Mouse (Mus musculus): Measurements from ENCODE around the gene Bms1. TPM values are rescaled to one million over a fixed set of nuclear protein-coding genes. Genes with fewer than 3 reads are reported as not detected.

Gene Bms1
- polyA plus RNA-seq, 1 experiment = 7.0 TPM

- H3K27me3 ChIP-seq (ENCODE audit: control insufficient read depth, insufficient read depth, low read length) = no peaks in the 10 kb centered on the region
- H3K4me1 ChIP-seq (replicated peaks; ENCODE audit: control insufficient read depth, insufficient read depth, low read length) = no peaks in the 10 kb centered on the region
- peak; percentile 13 for DNase-seq
- no peak for TF ChIP-seq POLR2A (IDR thresholded peaks at IDR 0.05; ENCODE audit: control insufficient read depth, extremely low read depth, insufficient read depth, low read length, poor library complexity)
- TF ChIP-seq CTCF (IDR thresholded peaks at IDR 0.05; ENCODE audit: borderline replicate concordance, control insufficient read depth, extremely low read depth, insufficient read depth, low read length, poor library complexity) = peak; percentile 31; the same call in 1 of the 2 replicates
- 31% methylated on average over 5 of the region's 5 CpGs for WGBS
- no peak overlapping the region for H3K27ac ChIP-seq (ENCODE audit: control insufficient read depth, insufficient read depth, low read length)
- H3K4me3 ChIP-seq (ENCODE audit: control insufficient read depth, insufficient read depth, low read length) = no peak overlapping the region
- H3K36me3 ChIP-seq (ENCODE audit: control insufficient read depth, insufficient read depth, low read length) = no peaks in the 10 kb centered on the region
Measured at GRCm38 (mm10) chr6:118373294-118373693, 46.0 kb downstream of the Bms1 start.

GRCm38 (mm10) chr6:118372794-118373193, 46.5 kb downstream of the Bms1 start:
- Histone ChIP-seq H3K4me3 (ENCODE audit: control insufficient read depth, insufficient read depth, low read length) (no peak overlapping the region), H3K27ac (ENCODE audit: control insufficient read depth, insufficient read depth, low read length) (no peak overlapping the region), H3K36me3 (ENCODE audit: control insufficient read depth, insufficient read depth, low read length) (no peaks in the 10 kb centered on the region), H3K27me3 (ENCODE audit: control insufficient read depth, insufficient read depth, low read length) (no peaks in the 10 kb centered on the region), H3K4me1 (replicated peaks; ENCODE audit: control insufficient read depth, insufficient read depth, low read length) (no peaks in the 10 kb centered on the region)
- no peak for DNase-seq
- TF ChIP-seq POLR2A (IDR thresholded peaks at IDR 0.05; ENCODE audit: control insufficient read depth, extremely low read depth, insufficient read depth, low read length, poor library complexity) (no peak), CTCF (IDR thresholded peaks at IDR 0.05; ENCODE audit: borderline replicate concordance, control insufficient read depth, extremely low read depth, insufficient read depth, low read length, poor library complexity) (no peak)
- 54% methylated on average over 5 of the region's 5 CpGs for WGBS

- Histone ChIP-seq H3K4me3 (ENCODE audit: control insufficient read depth, insufficient read depth, low read length) (no peak overlapping the region), H3K36me3 (ENCODE audit: control insufficient read depth, insufficient read depth, low read length) (no peaks in the 10 kb centered on the region), H3K4me1 (replicated peaks; ENCODE audit: control insufficient read depth, insufficient read depth, low read length) (no peaks in the 10 kb centered on the region), H3K27me3 (ENCODE audit: control insufficient read depth, insufficient read depth, low read length) (no peaks in the 10 kb centered on the region), H3K27ac (ENCODE audit: control insufficient read depth, insufficient read depth, low read length) (no peak overlapping the region)
- DNase-seq = no peak
- TF ChIP-seq CTCF (IDR thresholded peaks at IDR 0.05; ENCODE audit: borderline replicate concordance, control insufficient read depth, extremely low read depth, insufficient read depth, low read length, poor library complexity) (no peak), POLR2A (IDR thresholded peaks at IDR 0.05; ENCODE audit: control insufficient read depth, extremely low read depth, insufficient read depth, low read length, poor library complexity) (no peak)
- 94% methylated on average over 7 of the region's 7 CpGs for WGBS
Measured at GRCm38 (mm10) chr6:118367502-118367901, 51.8 kb downstream of the Bms1 start.

GRCm38 (mm10) chr6:118366196-118366595, 53.1 kb downstream of the Bms1 start:
- WGBS = 89% methylated on average over 3 of the region's 3 CpGs
- no peaks in the 10 kb centered on the region for H3K27me3 ChIP-seq (ENCODE audit: control insufficient read depth, insufficient read depth, low read length)
- TF ChIP-seq CTCF (IDR thresholded peaks at IDR 0.05; ENCODE audit: borderline replicate concordance, control insufficient read depth, extremely low read depth, insufficient read depth, low read length, poor library complexity) (no peak), POLR2A (IDR thresholded peaks at IDR 0.05; ENCODE audit: control insufficient read depth, extremely low read depth, insufficient read depth, low read length, poor library complexity) (no peak)

GRCm38 (mm10) chr6:118365781-118366180, 53.5 kb downstream of the Bms1 start:
- no peak for DNase-seq
- no peaks in the 10 kb centered on the region for H3K27me3 ChIP-seq (ENCODE audit: control insufficient read depth, insufficient read depth, low read length)
- no peak overlapping the region for H3K4me3 ChIP-seq (ENCODE audit: control insufficient read depth, insufficient read depth, low read length)
- no peaks in the 10 kb centered on the region for H3K4me1 ChIP-seq (replicated peaks; ENCODE audit: control insufficient read depth, insufficient read depth, low read length)
- no peaks in the 10 kb centered on the region for H3K36me3 ChIP-seq (ENCODE audit: control insufficient read depth, insufficient read depth, low read length)
- H3K27ac ChIP-seq (ENCODE audit: control insufficient read depth, insufficient read depth, low read length) = no peak overlapping the region
- TF ChIP-seq POLR2A (IDR thresholded peaks at IDR 0.05; ENCODE audit: control insufficient read depth, extremely low read depth, insufficient read depth, low read length, poor library complexity) (no peak), CTCF (IDR thresholded peaks at IDR 0.05; ENCODE audit: borderline replicate concordance, control insufficient read depth, extremely low read depth, insufficient read depth, low read length, poor library complexity) (no peak)

More at GRCm38 (mm10) chr6:118366196-118366595, 53.1 kb downstream of the Bms1 start:
- Histone ChIP-seq H3K4me3 (ENCODE audit: control insufficient read depth, insufficient read depth, low read length) (no peak overlapping the region), H3K27ac (ENCODE audit: control insufficient read depth, insufficient read depth, low read length) (no peak overlapping the region), H3K4me1 (replicated peaks; ENCODE audit: control insufficient read depth, insufficient read depth, low read length) (no peaks in the 10 kb centered on the region), H3K36me3 (ENCODE audit: control insufficient read depth, insufficient read depth, low read length) (no peaks in the 10 kb centered on the region)
- DNase-seq = no peak

GRCm38 (mm10) chr6:118350342-118350741, 68.9 kb downstream of the Bms1 start:
- WGBS = 9% methylated on average over 12 of the region's 12 CpGs
- no peak for DNase-seq

GRCm38 (mm10) chr6:118348186-118348585, 71.1 kb downstream of the Bms1 start:
- TF ChIP-seq CTCF (IDR thresholded peaks at IDR 0.05; ENCODE audit: borderline replicate concordance, control insufficient read depth, extremely low read depth, insufficient read depth, low read length, poor library complexity) (no peak), POLR2A (IDR thresholded peaks at IDR 0.05; ENCODE audit: control insufficient read depth, extremely low read depth, insufficient read depth, low read length, poor library complexity) (no peak)
- H3K27ac ChIP-seq (ENCODE audit: control insufficient read depth, insufficient read depth, low read length) = no peak overlapping the region
- no peaks in the 10 kb centered on the region for H3K27me3 ChIP-seq (ENCODE audit: control insufficient read depth, insufficient read depth, low read length)
- 40% methylated on average over 3 of the region's 3 CpGs for WGBS
- no peaks in the 10 kb centered on the region for H3K36me3 ChIP-seq (ENCODE audit: control insufficient read depth, insufficient read depth, low read length)
- peaks cover 5% of the 10 kb centered on the region for H3K4me1 ChIP-seq (replicated peaks; ENCODE audit: control insufficient read depth, insufficient read depth, low read length)
- no peak for DNase-seq
- H3K4me3 ChIP-seq (ENCODE audit: control insufficient read depth, insufficient read depth, low read length) = no peak overlapping the region

More at GRCm38 (mm10) chr6:118350342-118350741, 68.9 kb downstream of the Bms1 start:
- TF ChIP-seq CTCF (IDR thresholded peaks at IDR 0.05; ENCODE audit: borderline replicate concordance, control insufficient read depth, extremely low read depth, insufficient read depth, low read length, poor library complexity) = no peak
- TF ChIP-seq POLR2A (IDR thresholded peaks at IDR 0.05; ENCODE audit: control insufficient read depth, extremely low read depth, insufficient read depth, low read length, poor library complexity) = no peak
- no peaks in the 10 kb centered on the region for H3K36me3 ChIP-seq (ENCODE audit: control insufficient read depth, insufficient read depth, low read length)
- no peaks in the 10 kb centered on the region for H3K27me3 ChIP-seq (ENCODE audit: control insufficient read depth, insufficient read depth, low read length)
- H3K4me3 ChIP-seq (ENCODE audit: control insufficient read depth, insufficient read depth, low read length) = no peak overlapping the region
- no peak overlapping the region for H3K27ac ChIP-seq (ENCODE audit: control insufficient read depth, insufficient read depth, low read length)
- H3K4me1 ChIP-seq (replicated peaks; ENCODE audit: control insufficient read depth, insufficient read depth, low read length) = peaks cover 5% of the 10 kb centered on the region

Data from thymus, adult 2 months (tissue).